Mouse (Mus musculus) spleen, adult 2 months (tissue): ENCODE data around the gene Fyn. TPM values are rescaled to one million over a fixed set of nuclear protein-coding genes. Genes with fewer than 3 reads are reported as not detected.
A peak's percentile ranks its signal among the peaks of the same experiment; 100 is the strongest.

Experiments
- DNase-seq, 2 experiments: peaks; one replicate each; pipeline versions ENCODE4 v3.0.0 to v3.0.0-alpha.2; 2012 to 2021; ENCODE audit warnings: low spot score in 2 of 2, low read depth in 1 of 2
- H3K27ac ChIP-seq: fragments of 200-500 bp; 2 replicates; pipeline ENCODE4 v1.5.1; 2012; ENCODE audit warnings: low read length, inconsistent platforms; ENCODE audit not compliant: insufficient read depth
- H3K27me3 ChIP-seq: fragments of 200-500 bp; 2 replicates; pipeline ENCODE4 v1.6.1; 2012; ENCODE audit warnings: mild to moderate bottlenecking, moderate library complexity, low read length, inconsistent platforms; ENCODE audit not compliant: control insufficient read depth, insufficient read depth
- H3K36me3 ChIP-seq: fragments of 200-500 bp; 2 replicates; pipeline ENCODE4 v1.6.1; 2012; ENCODE audit warnings: mild to moderate bottlenecking, low read length, inconsistent platforms; ENCODE audit not compliant: control insufficient read depth, insufficient read depth
- H3K4me1 ChIP-seq: fragments of 200-500 bp; 2 replicates; pipeline ENCODE4 v1.6.1; 2011; ENCODE audit warnings: inconsistent platforms; ENCODE audit not compliant: control insufficient read depth, insufficient read depth, insufficient read length
- H3K4me3 ChIP-seq: fragments of 200-500 bp; 2 replicates; pipeline ENCODE4 v1.5.1; 2011; ENCODE audit warnings: mild to moderate bottlenecking, inconsistent platforms; ENCODE audit not compliant: insufficient read depth, insufficient read length; ENCODE audit errors: extremely low read depth
- CTCF ChIP-seq: fragments of 200-500 bp; IDR thresholded peaks from 2 replicates; pipeline ENCODE4 v1.5.1; 2011; ENCODE audit warnings: mild to moderate bottlenecking, inconsistent platforms; ENCODE audit not compliant: insufficient read depth, insufficient read length, insufficient replicate concordance; ENCODE audit errors: extremely low read depth
- POLR2A ChIP-seq: fragments of 200-500 bp; IDR thresholded peaks from 2 replicates; pipeline ENCODE4 v1.6.1; 2011; ENCODE audit warnings: low read depth, low read length, inconsistent platforms
- WGBS: fragments of 180-500 bp; shearing (Covaris S2); methylation state at CpG from one replicate; pipeline ENCODE4 v1.1.7; 2018; 5-methylcytosine and 5-hydroxymethylcytosine counted together
- polyA plus RNA-seq: library from polyadenylated mRNA; depleted of rRNA; stranded (reverse); fragments of >200 nt; gene quantifications from 2 replicates; pipeline ENCODE4 v1.2.3, GENCODE M21; 2012

Gene Fyn
- polyA plus RNA-seq, 1 experiment, result 38.0 TPM

DNA sequence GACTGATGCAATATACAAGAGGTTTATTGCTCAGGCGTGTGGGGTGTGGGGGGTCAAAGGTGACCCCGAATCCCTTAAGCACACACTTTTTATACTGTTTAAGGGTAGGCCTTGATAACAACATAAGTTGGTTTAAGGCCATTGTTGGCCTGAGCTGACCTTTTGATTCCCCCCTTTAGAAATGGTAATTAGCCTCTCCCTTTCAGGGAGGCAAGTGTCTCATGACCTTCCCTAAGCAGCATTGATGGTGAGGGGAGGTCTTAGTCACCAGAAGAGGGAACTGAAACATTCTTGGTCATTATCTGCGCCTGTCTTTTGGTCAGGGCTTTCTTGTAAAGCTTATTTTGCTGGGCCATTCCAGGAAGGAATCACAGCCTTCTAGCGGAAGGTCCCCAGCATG, 223.8 kb downstream of the Fyn start:
- Histone ChIP-seq H3K36me3 (no peaks in the 10 kb centered on the region), H3K27me3 (no peaks in the 10 kb centered on the region), H3K4me3 (no peak overlapping the region), H3K27ac (no peak overlapping the region), H3K4me1 (no peaks in the 10 kb centered on the region)
- DNase-seq, result no peak
- TF ChIP-seq POLR2A (no peak), CTCF (no peak)
- 84% methylated on average over 4 of the region's 4 CpGs for WGBS

DNA sequence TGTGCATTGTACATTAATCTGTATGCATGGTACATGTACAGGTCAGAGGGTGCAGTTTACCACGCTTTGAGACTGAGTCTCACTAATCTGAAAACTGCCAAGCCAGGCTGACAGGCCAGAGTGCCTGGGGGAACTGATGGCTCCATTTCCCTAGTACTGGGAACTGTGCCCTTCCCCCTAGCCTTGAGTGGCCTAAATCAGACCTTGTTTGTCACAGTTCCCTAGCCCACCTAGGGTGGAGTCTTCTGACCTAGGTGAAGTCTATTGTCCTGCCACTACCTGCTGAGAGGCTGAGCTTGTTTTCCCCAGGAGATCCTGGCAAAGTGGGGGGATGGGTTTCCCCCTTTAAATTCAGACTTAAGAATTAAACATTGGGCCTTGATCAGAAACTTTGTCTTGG, 226.1 kb downstream of the Fyn start:
- H3K4me3 ChIP-seq, result no peak overlapping the region
- no peak overlapping the region for H3K27ac ChIP-seq
- 84% methylated on average over 1 of the region's 1 CpGs for WGBS
- peaks cover under 1% of the 10 kb centered on the region; the same call in 1 of the 2 replicates for H3K4me1 ChIP-seq
- TF ChIP-seq CTCF, result no peak
- no peak for TF ChIP-seq POLR2A
- no peak for DNase-seq
- no peaks in the 10 kb centered on the region for H3K27me3 ChIP-seq
- no peaks in the 10 kb centered on the region for H3K36me3 ChIP-seq

GRCm38 (mm10) chr10:39595862-39596261, 227.2 kb downstream of the Fyn start:
- no peak for DNase-seq
- Histone ChIP-seq H3K4me1 (peaks cover 5% of the 10 kb centered on the region; the same call in 1 of the 2 replicates), H3K4me3 (no peak overlapping the region), H3K27me3 (no peaks in the 10 kb centered on the region), H3K36me3 (no peaks in the 10 kb centered on the region), H3K27ac (no peak overlapping the region)
- TF ChIP-seq CTCF (no peak), POLR2A (no peak)
- WGBS, result 15% methylated on average over 3 of the region's 3 CpGs

GRCm38 (mm10) chr10:39597116-39597791, 228.6 kb downstream of the Fyn start:
- DNase-seq, result no peak
- WGBS, result 84% methylated on average over 9 of the region's 9 CpGs
- peaks cover 5% of the 10 kb centered on the region; the same call in 1 of the 2 replicates for H3K4me1 ChIP-seq
- TF ChIP-seq CTCF (no peak), POLR2A (no peak)
- H3K4me3 ChIP-seq, result no peak overlapping the region
- no peaks in the 10 kb centered on the region for H3K27me3 ChIP-seq
- no peaks in the 10 kb centered on the region for H3K36me3 ChIP-seq
- no peak overlapping the region for H3K27ac ChIP-seq

DNA sequence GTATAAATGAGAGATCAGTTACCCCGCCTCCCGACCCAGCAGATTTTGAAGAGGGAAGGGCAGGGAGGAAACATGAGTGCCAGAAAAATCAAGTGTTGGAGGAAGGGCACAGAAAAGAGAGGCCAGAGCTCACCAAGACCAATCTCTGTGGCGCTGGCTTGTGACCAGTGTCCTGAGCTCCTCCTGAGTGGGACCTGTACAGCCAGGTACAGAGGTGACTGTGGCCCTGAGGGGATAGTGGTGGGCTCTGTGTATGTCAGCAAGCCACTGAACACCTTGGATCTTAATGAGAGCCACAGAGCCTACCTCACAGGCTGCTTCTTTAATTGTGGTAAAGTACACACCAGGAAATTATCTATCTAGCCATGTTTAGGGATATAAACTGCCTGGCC, 229.1 kb downstream of the Fyn start:
- TF ChIP-seq POLR2A (no peak), CTCF (no peak)
- no peak overlapping the region for H3K4me3 ChIP-seq
- H3K27me3 ChIP-seq, result no peaks in the 10 kb centered on the region
- no peak overlapping the region for H3K27ac ChIP-seq
- 73% methylated on average over 3 of the region's 3 CpGs for WGBS
- H3K4me1 ChIP-seq, result peaks cover 5% of the 10 kb centered on the region; the same call in 1 of the 2 replicates
- no peaks in the 10 kb centered on the region for H3K36me3 ChIP-seq
- no peak for DNase-seq

GRCm38 (mm10) chr10:39599601-39600000, 230.9 kb downstream of the Fyn start:
- no peak overlapping the region for H3K27ac ChIP-seq
- 80% methylated on average over 4 of the region's 4 CpGs for WGBS
- H3K36me3 ChIP-seq, result no peaks in the 10 kb centered on the region
- H3K4me3 ChIP-seq, result no peak overlapping the region
- peaks cover 5% of the 10 kb centered on the region; the same call in 1 of the 2 replicates for H3K4me1 ChIP-seq
- H3K27me3 ChIP-seq, result no peaks in the 10 kb centered on the region
- no peak for DNase-seq
- TF ChIP-seq CTCF, result no peak

DNA sequence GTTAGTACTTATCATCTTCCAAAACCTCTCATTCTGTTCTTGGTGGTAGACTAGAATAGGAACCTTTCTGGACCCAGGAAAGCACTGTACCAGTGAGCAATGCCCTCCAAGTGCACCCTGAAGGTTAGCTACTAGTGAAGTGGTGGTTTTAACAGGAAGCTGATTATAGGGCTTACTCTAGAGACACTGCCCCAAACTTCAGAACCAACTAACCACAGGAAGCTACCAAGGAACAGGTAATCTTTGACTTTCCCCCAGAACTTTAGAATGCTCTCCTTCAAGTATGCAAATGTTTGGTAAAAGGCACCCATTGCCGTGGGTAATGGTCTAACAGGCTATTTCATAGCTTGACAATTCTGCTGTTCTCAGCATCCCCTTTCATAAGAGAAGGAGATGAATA, 231.5 kb downstream of the Fyn start:
- 16% methylated on average over 1 of the region's 1 CpGs for WGBS
- H3K4me1 ChIP-seq, result peaks cover 5% of the 10 kb centered on the region; the same call in 1 of the 2 replicates
- no peaks in the 10 kb centered on the region for H3K27me3 ChIP-seq
- TF ChIP-seq CTCF (no peak), POLR2A (no peak)
- DNase-seq, result peak in 1 of 2 experiments; percentile 28
- H3K4me3 ChIP-seq, result no peak overlapping the region
- H3K27ac ChIP-seq, result no peak overlapping the region
- H3K36me3 ChIP-seq, result no peaks in the 10 kb centered on the region
